Mouse (Mus musculus): ENCODE results near the gene Donson. TPM values are rescaled to one million over a fixed set of nuclear protein-coding genes. Genes with fewer than 3 reads are reported as not detected.

Gene Donson
- polyA plus RNA-seq, 1 experiment: 45.8 TPM

DNA sequence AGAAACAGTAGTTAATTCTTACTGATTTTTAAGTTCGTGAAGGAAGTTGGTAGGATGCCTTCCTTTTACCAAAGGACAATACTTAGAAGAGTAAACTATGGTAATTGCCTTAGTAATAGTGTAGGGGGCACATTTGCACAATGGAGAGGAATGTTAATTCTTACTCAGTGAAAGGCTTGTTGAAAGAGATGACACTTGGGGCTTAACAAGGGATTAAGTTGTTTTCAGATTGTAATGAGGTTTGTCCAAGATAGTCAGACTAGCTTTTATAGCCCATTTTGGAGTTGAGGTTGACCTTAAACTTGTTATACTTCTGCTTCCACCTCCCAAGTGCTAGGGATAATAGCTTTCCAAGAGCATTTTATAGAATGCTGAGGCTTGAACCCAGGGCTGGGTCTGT, 27.2 kb downstream of the Donson start:
- H3K4me1 ChIP-seq (ENCODE audit: control insufficient read depth, insufficient read depth, low read length): no peaks in the 10 kb centered on the region
- H3K4me3 ChIP-seq (ENCODE audit: control insufficient read depth, low read depth, low read length): no peak overlapping the region
- no peaks in the 10 kb centered on the region for H3K27me3 ChIP-seq (ENCODE audit: control insufficient read depth, insufficient read depth, low read length)
- H3K36me3 ChIP-seq (ENCODE audit: control insufficient read depth, insufficient read depth, low read length): peaks cover 22% of the 10 kb centered on the region
- no peak overlapping the region for H3K27ac ChIP-seq (ENCODE audit: control insufficient read depth, insufficient read depth, low read depth, low read length)
- TF ChIP-seq CTCF (IDR thresholded peaks at IDR 0.05; ENCODE audit: control insufficient read depth, insufficient read depth, insufficient replicate concordance, low read depth, low read length) (no peak), POLR2A (IDR thresholded peaks at IDR 0.05; ENCODE audit: control insufficient read depth, low read depth, low read length) (no peak)

DNA sequence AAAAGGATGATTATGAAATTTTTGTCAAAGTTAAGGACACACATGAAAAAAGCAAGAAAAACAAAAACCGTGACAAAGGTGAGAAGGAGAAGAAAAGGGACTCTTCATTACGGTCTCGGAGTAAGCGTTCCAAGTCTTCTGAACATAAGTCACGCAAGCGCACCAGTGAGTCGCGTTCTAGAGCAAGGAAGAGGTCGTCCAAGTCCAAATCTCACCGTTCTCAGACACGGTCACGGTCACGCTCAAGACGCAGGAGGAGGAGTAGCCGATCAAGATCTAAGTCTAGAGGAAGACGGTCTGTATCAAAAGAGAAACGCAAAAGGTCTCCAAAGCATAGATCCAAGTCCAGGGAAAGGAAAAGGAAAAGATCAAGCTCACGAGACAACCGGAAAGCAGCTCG, 28.8 kb downstream of the Donson start:
- TF ChIP-seq CTCF (IDR thresholded peaks at IDR 0.05; ENCODE audit: control insufficient read depth, insufficient read depth, insufficient replicate concordance, low read depth, low read length) (no peak), POLR2A (IDR thresholded peaks at IDR 0.05; ENCODE audit: control insufficient read depth, low read depth, low read length) (no peak)
- Histone ChIP-seq H3K27me3 (ENCODE audit: control insufficient read depth, insufficient read depth, low read length) (no peaks in the 10 kb centered on the region), H3K4me3 (ENCODE audit: control insufficient read depth, low read depth, low read length) (peak overlapping the region; percentile 84), H3K27ac (ENCODE audit: control insufficient read depth, insufficient read depth, low read depth, low read length) (no peak overlapping the region), H3K4me1 (ENCODE audit: control insufficient read depth, insufficient read depth, low read length) (no peaks in the 10 kb centered on the region), H3K36me3 (ENCODE audit: control insufficient read depth, insufficient read depth, low read length) (peaks cover 23% of the 10 kb centered on the region)

DNA sequence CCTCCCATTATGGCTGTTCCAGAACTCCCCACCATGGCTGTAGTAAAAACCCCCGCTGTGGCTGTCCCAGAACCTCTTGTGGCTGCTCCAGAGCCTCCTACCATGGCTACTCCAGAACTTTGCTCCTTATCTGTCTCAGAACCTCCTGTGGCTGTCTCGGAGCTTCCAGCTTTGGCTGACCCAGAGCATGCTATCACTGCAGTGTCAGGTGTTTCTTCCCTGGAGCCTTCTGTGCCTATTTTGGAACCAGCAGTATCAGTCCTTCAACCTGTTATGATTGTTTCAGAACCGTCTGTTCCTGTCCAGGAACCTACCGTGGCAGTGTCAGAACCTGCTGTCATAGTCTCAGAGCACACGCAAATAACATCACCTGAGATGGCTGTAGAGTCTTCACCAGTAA, 30.1 kb downstream of the Donson start:
- peak overlapping the region; percentile 84 for H3K4me3 ChIP-seq (ENCODE audit: control insufficient read depth, low read depth, low read length)
- peak overlapping the region; percentile 36 for H3K27ac ChIP-seq (ENCODE audit: control insufficient read depth, insufficient read depth, low read depth, low read length)
- H3K4me1 ChIP-seq (ENCODE audit: control insufficient read depth, insufficient read depth, low read length): no peaks in the 10 kb centered on the region
- H3K27me3 ChIP-seq (ENCODE audit: control insufficient read depth, insufficient read depth, low read length): no peaks in the 10 kb centered on the region
- H3K36me3 ChIP-seq (ENCODE audit: control insufficient read depth, insufficient read depth, low read length): peaks cover 23% of the 10 kb centered on the region
- TF ChIP-seq CTCF (IDR thresholded peaks at IDR 0.05; ENCODE audit: control insufficient read depth, insufficient read depth, insufficient replicate concordance, low read depth, low read length) (no peak), POLR2A (IDR thresholded peaks at IDR 0.05; ENCODE audit: control insufficient read depth, low read depth, low read length) (no peak)

DNA sequence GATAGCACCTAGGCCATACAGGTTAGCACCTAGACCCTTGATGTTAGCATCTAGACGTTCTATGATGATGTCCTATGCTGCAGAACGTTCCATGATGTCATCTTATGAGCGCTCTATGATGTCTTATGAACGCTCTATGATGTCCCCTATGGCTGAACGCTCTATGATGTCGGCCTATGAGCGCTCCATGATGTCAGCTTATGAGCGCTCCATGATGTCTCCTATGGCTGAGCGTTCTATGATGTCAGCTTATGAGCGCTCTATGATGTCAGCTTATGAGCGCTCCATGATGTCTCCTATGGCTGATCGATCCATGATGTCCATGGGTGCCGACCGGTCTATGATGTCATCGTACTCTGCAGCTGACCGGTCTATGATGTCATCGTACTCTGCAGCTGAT, 31.3 kb downstream of the Donson start:
- peak overlapping the region; percentile 84 for H3K4me3 ChIP-seq (ENCODE audit: control insufficient read depth, low read depth, low read length)
- H3K27me3 ChIP-seq (ENCODE audit: control insufficient read depth, insufficient read depth, low read length): no peaks in the 10 kb centered on the region
- peaks cover 21% of the 10 kb centered on the region for H3K36me3 ChIP-seq (ENCODE audit: control insufficient read depth, insufficient read depth, low read length)
- H3K27ac ChIP-seq (ENCODE audit: control insufficient read depth, insufficient read depth, low read depth, low read length): peak overlapping the region; percentile 71
- no peak for TF ChIP-seq CTCF (IDR thresholded peaks at IDR 0.05; ENCODE audit: control insufficient read depth, insufficient read depth, insufficient replicate concordance, low read depth, low read length)
- no peak for TF ChIP-seq POLR2A (IDR thresholded peaks at IDR 0.05; ENCODE audit: control insufficient read depth, low read depth, low read length)
- no peaks in the 10 kb centered on the region for H3K4me1 ChIP-seq (ENCODE audit: control insufficient read depth, insufficient read depth, low read length)

DNA sequence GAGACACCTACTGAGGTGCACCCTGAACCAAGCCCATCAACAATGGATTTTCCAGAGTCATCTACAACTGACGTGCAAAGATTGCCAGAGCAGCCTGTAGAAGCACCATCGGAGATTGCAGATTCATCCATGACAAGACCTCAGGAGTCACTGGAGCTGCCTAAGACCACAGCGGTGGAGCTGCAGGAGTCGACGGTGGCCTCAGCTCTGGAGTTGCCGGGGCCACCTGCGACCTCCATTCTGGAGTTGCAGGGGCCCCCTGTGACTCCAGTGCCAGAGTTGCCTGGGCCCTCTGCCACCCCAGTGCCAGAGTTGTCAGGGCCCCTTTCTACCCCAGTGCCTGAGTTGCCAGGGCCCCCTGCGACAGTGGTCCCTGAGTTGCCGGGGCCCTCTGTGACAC, 33.3 kb downstream of the Donson start:
- TF ChIP-seq POLR2A (IDR thresholded peaks at IDR 0.05; ENCODE audit: control insufficient read depth, low read depth, low read length) (no peak), CTCF (IDR thresholded peaks at IDR 0.05; ENCODE audit: control insufficient read depth, insufficient read depth, insufficient replicate concordance, low read depth, low read length) (no peak)
- Histone ChIP-seq H3K4me3 (ENCODE audit: control insufficient read depth, low read depth, low read length) (peak overlapping the region; percentile 69), H3K27ac (ENCODE audit: control insufficient read depth, insufficient read depth, low read depth, low read length) (peak overlapping the region; percentile 37; the same call in 1 of the 2 replicates), H3K36me3 (ENCODE audit: control insufficient read depth, insufficient read depth, low read length) (peaks cover 19% of the 10 kb centered on the region), H3K27me3 (ENCODE audit: control insufficient read depth, insufficient read depth, low read length) (no peaks in the 10 kb centered on the region), H3K4me1 (ENCODE audit: control insufficient read depth, insufficient read depth, low read length) (peaks cover 2% of the 10 kb centered on the region)

DNA sequence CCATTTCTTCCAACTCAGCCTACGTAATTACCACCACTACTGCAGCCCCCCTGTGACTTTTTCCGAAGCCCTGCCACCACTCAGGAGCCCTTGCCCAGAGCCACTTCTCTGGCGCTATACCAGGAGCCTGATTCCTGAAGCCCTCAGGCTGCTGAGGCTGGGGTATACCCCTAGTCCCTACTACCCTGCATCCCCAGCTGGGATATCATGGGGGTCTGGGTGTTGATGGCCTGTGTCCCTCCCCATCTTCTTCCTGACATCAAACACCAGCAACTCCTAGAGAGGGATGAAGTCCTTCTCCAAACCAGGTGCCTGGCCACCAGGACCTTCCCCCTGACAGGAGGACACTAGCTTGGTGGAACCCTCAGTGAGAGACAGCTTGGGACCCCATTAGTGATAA, 36.4 kb downstream of the Donson start:
- peaks cover 7% of the 10 kb centered on the region for H3K36me3 ChIP-seq (ENCODE audit: control insufficient read depth, insufficient read depth, low read length)

DNA sequence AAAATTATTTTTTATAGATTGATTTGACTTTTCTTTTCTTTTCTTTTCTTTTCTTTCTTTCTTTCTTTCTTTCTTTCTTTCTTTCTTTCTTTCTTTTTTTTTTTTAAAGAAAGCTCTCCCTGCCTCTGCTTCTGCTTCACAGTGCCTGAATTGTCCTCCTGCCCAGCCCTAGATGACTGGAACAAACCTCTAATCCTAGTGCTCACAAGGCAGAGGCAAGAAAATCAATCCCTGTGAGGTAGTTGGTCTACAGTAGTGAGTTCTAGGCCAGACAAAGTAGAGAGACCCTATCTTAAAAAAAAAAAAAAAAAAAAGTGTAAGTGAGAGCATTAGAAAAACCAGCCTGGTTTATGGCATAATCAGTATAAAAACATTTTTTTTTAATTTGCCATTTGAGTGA, 38.8 kb downstream of the Donson start:
- Histone ChIP-seq H3K4me3 (ENCODE audit: control insufficient read depth, low read depth, low read length) (no peak overlapping the region), H3K4me1 (ENCODE audit: control insufficient read depth, insufficient read depth, low read length) (peaks cover 7% of the 10 kb centered on the region), H3K36me3 (ENCODE audit: control insufficient read depth, insufficient read depth, low read length) (peaks cover 3% of the 10 kb centered on the region), H3K27me3 (ENCODE audit: control insufficient read depth, insufficient read depth, low read length) (no peaks in the 10 kb centered on the region), H3K27ac (ENCODE audit: control insufficient read depth, insufficient read depth, low read depth, low read length) (no peak overlapping the region)
- TF ChIP-seq POLR2A (IDR thresholded peaks at IDR 0.05; ENCODE audit: control insufficient read depth, low read depth, low read length): no peak
- no peak for TF ChIP-seq CTCF (IDR thresholded peaks at IDR 0.05; ENCODE audit: control insufficient read depth, insufficient read depth, insufficient replicate concordance, low read depth, low read length)

More for the DNA sequence above, 36.4 kb downstream of the Donson start:
- Histone ChIP-seq H3K4me3 (ENCODE audit: control insufficient read depth, low read depth, low read length) (no peak overlapping the region), H3K27me3 (ENCODE audit: control insufficient read depth, insufficient read depth, low read length) (no peaks in the 10 kb centered on the region), H3K4me1 (ENCODE audit: control insufficient read depth, insufficient read depth, low read length) (peaks cover 5% of the 10 kb centered on the region), H3K27ac (ENCODE audit: control insufficient read depth, insufficient read depth, low read depth, low read length) (no peak overlapping the region)
- TF ChIP-seq POLR2A (IDR thresholded peaks at IDR 0.05; ENCODE audit: control insufficient read depth, low read depth, low read length) (no peak), CTCF (IDR thresholded peaks at IDR 0.05; ENCODE audit: control insufficient read depth, insufficient read depth, insufficient replicate concordance, low read depth, low read length) (no peak)

DNA sequence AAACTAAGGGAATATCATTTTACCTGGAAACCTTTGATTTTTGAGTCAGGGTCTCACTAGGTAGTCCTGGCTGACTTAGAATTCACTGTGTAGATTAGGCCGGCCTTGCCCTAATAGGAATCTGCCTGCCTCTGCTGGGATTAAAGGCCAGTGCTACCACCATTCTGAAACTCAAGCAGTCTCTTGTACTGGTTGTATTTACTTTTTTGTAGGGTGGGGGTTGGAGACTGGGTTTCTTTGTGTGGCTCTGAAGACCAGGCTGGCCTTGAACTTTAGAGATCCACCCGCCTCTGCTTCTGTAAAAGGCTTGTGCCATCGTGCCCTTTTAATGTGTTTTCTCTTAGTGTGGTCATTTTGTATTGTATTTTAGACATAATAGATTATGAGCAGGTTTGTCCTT, 39.3 kb downstream of the Donson start:
- peak overlapping the region; percentile 13; the same call in 1 of the 2 replicates for H3K27ac ChIP-seq (ENCODE audit: control insufficient read depth, insufficient read depth, low read depth, low read length)
- TF ChIP-seq POLR2A (IDR thresholded peaks at IDR 0.05; ENCODE audit: control insufficient read depth, low read depth, low read length) (no peak), CTCF (IDR thresholded peaks at IDR 0.05; ENCODE audit: control insufficient read depth, insufficient read depth, insufficient replicate concordance, low read depth, low read length) (no peak)
- H3K27me3 ChIP-seq (ENCODE audit: control insufficient read depth, insufficient read depth, low read length): no peaks in the 10 kb centered on the region
- H3K36me3 ChIP-seq (ENCODE audit: control insufficient read depth, insufficient read depth, low read length): peaks cover 3% of the 10 kb centered on the region
- peaks cover 7% of the 10 kb centered on the region for H3K4me1 ChIP-seq (ENCODE audit: control insufficient read depth, insufficient read depth, low read length)
- peak overlapping the region; percentile 60 for H3K4me3 ChIP-seq (ENCODE audit: control insufficient read depth, low read depth, low read length)

Data from testis, adult 2 months (tissue).